Mouse (Mus musculus) MEL (cell line): ENCODE results near the gene Galntl6. TPM values are rescaled to one million over a fixed set of nuclear protein-coding genes. Genes with fewer than 3 reads are reported as not detected.

Source experiments
- DNase-seq: peaks from one replicate; pipeline ENCODE4 v3.0.0; 2011; ENCODE audit warnings: low read depth, low spot score
- H3K27ac ChIP-seq: 2 replicates; pipeline ENCODE4 v1.5.1; 2012; ENCODE audit warnings: low read depth, mild to moderate bottlenecking, control low read depth, low read length, moderate library complexity; ENCODE audit not compliant: control insufficient read depth
- H3K27me3 ChIP-seq, 2 experiments: fragments of 150-350 bp in 1 of 2; sonication (generic) in 1 of 2; 2 replicates each; pipeline ENCODE4 v1.6.1; 2012; ENCODE audit warnings: low read length in 2 of 2, mild to moderate bottlenecking in 2 of 2, improper control_type of control experiment in 1 of 2, moderate library complexity in 1 of 2; ENCODE audit not compliant: insufficient read depth in 2 of 2, control insufficient read depth in 1 of 2
- H3K36me3 ChIP-seq, 2 experiments: 2 replicates each; pipeline ENCODE4 v1.6.1; 2012 to 2014; ENCODE audit warnings: low read length in 2 of 2, improper control_type of control experiment in 1 of 2, inconsistent platforms in 1 of 2, mild to moderate bottlenecking in 1 of 2; ENCODE audit not compliant: insufficient read depth in 2 of 2, control insufficient read depth in 1 of 2
- H3K4me1 ChIP-seq, 2 experiments: fragments of 150-350 bp in 1 of 2; sonication (generic) in 1 of 2; 2 replicates each; pipeline ENCODE4 v1.6.1; 2012; ENCODE audit warnings: low read length in 2 of 2, improper control_type of control experiment in 1 of 2, mild to moderate bottlenecking in 1 of 2; ENCODE audit not compliant: insufficient read depth in 2 of 2, control insufficient read depth in 1 of 2
- H3K4me3 ChIP-seq, 2 experiments: fragments of 150-350 bp in 1 of 2; sonication (generic) in 1 of 2; 2 replicates each; pipeline ENCODE4 v1.5.1; 2012; ENCODE audit warnings: low read depth in 2 of 2, low read length in 2 of 2, mild to moderate bottlenecking in 2 of 2, moderate library complexity in 2 of 2, control low read depth in 1 of 2, improper control_type of control experiment in 1 of 2; ENCODE audit not compliant: control insufficient read depth in 1 of 2, insufficient read depth in 1 of 2
- H3K79me2 ChIP-seq: 2 replicates; pipeline ENCODE4 v1.6.1; 2012; ENCODE audit warnings: mild to moderate bottlenecking, low read length, moderate library complexity; ENCODE audit not compliant: control insufficient read depth, poor library complexity, insufficient read depth
- H3K9ac ChIP-seq: 2 replicates; pipeline ENCODE4 v1.6.1; 2012; ENCODE audit warnings: low read depth, mild to moderate bottlenecking, control low read depth, low read length, moderate library complexity; ENCODE audit not compliant: control insufficient read depth, poor library complexity, severe bottlenecking
- H3K9me3 ChIP-seq: fragments of 150-350 bp; sonication (generic); replicated peaks from 2 replicates; pipeline ENCODE4 v1.6.1; 2012; ENCODE audit warnings: mild to moderate bottlenecking, low read length, improper control_type of control experiment, moderate library complexity; ENCODE audit not compliant: insufficient read depth
- BHLHE40 ChIP-seq: IDR thresholded peaks from 2 replicates; pipeline ENCODE4 v1.6.1; 2012; ENCODE audit warnings: low read depth, mild to moderate bottlenecking, inconsistent platforms, low read length, improper control_type of control experiment, borderline replicate concordance
- CHD1 ChIP-seq: IDR thresholded peaks from 2 replicates; pipeline ENCODE4 v1.6.1; 2012; ENCODE audit warnings: low read depth, mild to moderate bottlenecking, inconsistent platforms, low read length, improper control_type of control experiment
- E2F4 ChIP-seq: IDR thresholded peaks from 2 replicates; pipeline ENCODE4 v1.6.1; 2011; ENCODE audit warnings: low read depth, low read length, improper control_type of control experiment, borderline replicate concordance
- ELF1 ChIP-seq: IDR thresholded peaks from 2 replicates; pipeline ENCODE4 v1.6.1; 2014; ENCODE audit warnings: low read depth, mild to moderate bottlenecking, inconsistent platforms, low read length, improper control_type of control experiment, moderate library complexity
- EP300 ChIP-seq, 2 experiments: IDR thresholded peaks; 2 replicates each; pipeline ENCODE4 v1.6.1; 2011; ENCODE audit warnings: improper control_type of control experiment in 2 of 2, low read length in 2 of 2, low read depth in 1 of 2, mild to moderate bottlenecking in 1 of 2
- ETS1 ChIP-seq: IDR thresholded peaks from 2 replicates; pipeline ENCODE4 v1.6.1; 2012; ENCODE audit warnings: low read depth, mild to moderate bottlenecking, inconsistent platforms, low read length, improper control_type of control experiment, moderate library complexity
- HCFC1 ChIP-seq: IDR thresholded peaks from 2 replicates; pipeline ENCODE4 v1.6.1; 2012; ENCODE audit warnings: low read depth, mild to moderate bottlenecking, inconsistent platforms, low read length, improper control_type of control experiment, moderate library complexity
- NELFE ChIP-seq: IDR thresholded peaks from 2 replicates; pipeline ENCODE4 v1.6.1; 2011; ENCODE audit warnings: low read depth, low read length, improper control_type of control experiment
- TAL1 ChIP-seq: IDR thresholded peaks from 2 replicates; pipeline ENCODE4 v1.6.1; 2012; ENCODE audit warnings: mild to moderate bottlenecking, inconsistent platforms, low read length, moderate library complexity, mixed read lengths
- TCF12 ChIP-seq: IDR thresholded peaks from 2 replicates; pipeline ENCODE4 v1.6.1; 2014; ENCODE audit warnings: low read depth, mild to moderate bottlenecking, inconsistent platforms, low read length, improper control_type of control experiment, moderate library complexity
- UBTF ChIP-seq: IDR thresholded peaks from 2 replicates; pipeline ENCODE4 v1.6.1; 2012; ENCODE audit warnings: low read depth, mild to moderate bottlenecking, inconsistent platforms, low read length, improper control_type of control experiment, moderate library complexity, borderline replicate concordance; ENCODE audit not compliant: insufficient read depth
- USF1 ChIP-seq: IDR thresholded peaks from 2 replicates; pipeline ENCODE4 v1.6.1; 2014; ENCODE audit warnings: low read depth, mild to moderate bottlenecking, inconsistent platforms, low read length, improper control_type of control experiment, moderate library complexity
- ZC3H11A ChIP-seq: IDR thresholded peaks from 2 replicates; pipeline ENCODE4 v1.6.1; 2012; ENCODE audit warnings: low read depth, mild to moderate bottlenecking, inconsistent platforms, low read length, improper control_type of control experiment
- ZKSCAN1 ChIP-seq: IDR thresholded peaks from 2 replicates; pipeline ENCODE4 v1.6.1; 2012; ENCODE audit warnings: low read depth, mild to moderate bottlenecking, inconsistent platforms, low read length, improper control_type of control experiment, moderate library complexity
- ZMIZ1 ChIP-seq: IDR thresholded peaks from 2 replicates; pipeline ENCODE4 v1.6.1; 2012; ENCODE audit warnings: low read depth, mild to moderate bottlenecking, inconsistent platforms, low read length, improper control_type of control experiment, moderate library complexity
- polyA plus RNA-seq, 2 experiments: library from polyadenylated mRNA; stranded (reverse) in 1 of 2; unstranded in 1 of 2; fragments of >175 nt in 1 of 2; fragments of >200 nt in 1 of 2; gene quantifications; 2 replicates each; pipeline versions ENCODE4 v1.2.1 to v1.2.4; 2012; ENCODE audit warnings: low replicate concordance in 2 of 2, low read depth in 1 of 2; ENCODE audit not compliant: insufficient read length in 2 of 2, insufficient read depth in 1 of 2, missing spikeins in 1 of 2
- total RNA-seq: library from RNA; depleted of rRNA; stranded (reverse); fragments of 300-350 nt; gene quantifications from 2 replicates; pipeline ENCODE4 v1.2.3, GENCODE M21; 2012

The Galntl6 gene
- total and polyA plus RNA-seq, 3 experiments, result not detected

- Histone ChIP-seq H3K9me3 (no peaks in the 10 kb centered on the region), H3K79me2 (no peaks in the 10 kb centered on the region), H3K36me3 (no peaks in the 10 kb centered on the region), H3K4me3 (no peak overlapping the region), H3K4me1 (no peaks in the 10 kb centered on the region), H3K9ac (no peak overlapping the region), H3K27me3 (peaks cover 0 to 2% of the 10 kb centered on the region in 2 experiments; a peak in 1 of 4 replicates), H3K27ac (no peak overlapping the region)
- DNase-seq, result no peak
- TF ChIP-seq ELF1 (no peak), ZKSCAN1 (no peak), HCFC1 (no peak), BHLHE40 (no peak), NELFE (no peak), ZMIZ1 (no peak), ETS1 (no peak), TAL1 (no peak), USF1 (no peak), TCF12 (no peak)
These were observed 1132.9 kb downstream of the Galntl6 start for GRCm38 (mm10) chr8:57779551-57779950.

DNA sequence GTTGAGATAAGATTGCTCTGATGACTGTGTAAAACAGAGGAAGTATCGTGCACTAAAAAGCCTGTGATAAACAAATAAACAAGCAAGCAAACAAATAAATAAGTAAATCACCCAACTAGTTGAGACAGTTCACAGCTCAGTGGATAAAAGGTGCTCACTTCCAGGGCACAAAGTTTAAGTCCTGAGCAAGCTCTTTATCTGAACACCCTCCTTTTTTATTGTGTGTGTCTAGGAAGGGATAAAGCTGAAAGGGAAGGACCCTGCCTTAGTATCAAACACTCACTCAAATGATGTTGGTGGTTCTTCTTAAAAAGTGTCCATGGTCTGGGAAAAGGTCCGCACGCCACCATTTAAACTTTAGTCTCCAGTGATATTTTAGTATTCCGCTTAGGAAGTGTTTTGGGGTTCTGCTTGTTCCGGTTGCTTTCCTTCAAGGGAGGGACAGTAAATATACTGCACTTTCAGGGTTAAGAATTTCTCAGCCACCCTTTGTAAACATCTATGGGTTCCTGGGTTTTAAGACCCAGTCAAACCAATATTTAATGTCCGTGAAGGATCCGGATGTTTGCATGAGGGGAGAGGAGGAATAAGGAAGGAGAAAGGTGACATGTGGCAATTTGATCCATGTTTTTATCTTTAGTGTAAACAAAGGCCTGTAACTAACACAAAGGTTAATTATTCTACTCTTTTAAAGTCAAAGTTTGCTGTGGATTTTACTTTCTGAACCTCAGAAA is 1134.3 kb downstream of the Galntl6 start:
- Histone ChIP-seq H3K36me3 (no peaks in the 10 kb centered on the region), H3K9ac (no peak overlapping the region), H3K27ac (no peak overlapping the region)
- TF ChIP-seq E2F4, result no peak
- TF ChIP-seq EP300 (IDR thresholded peaks at IDR 0.05; ENCODE audit: low read depth in 1 of 2, low read length in 2 of 2), result no peak
- no peak for TF ChIP-seq ELF1
- no peak for TF ChIP-seq CHD1
- TF ChIP-seq ZC3H11A, result no peak
- no peak for TF ChIP-seq UBTF
- TF ChIP-seq, all 39 proteins: peak for 0
- Histone ChIP-seq H3K4me1 (no peaks in the 10 kb centered on the region), H3K9me3 (no peaks in the 10 kb centered on the region), H3K27me3 (peaks cover 0 to 2% of the 10 kb centered on the region in 2 experiments; a peak in 2 of 4 replicates), H3K4me3 (no peak overlapping the region), H3K79me2 (no peaks in the 10 kb centered on the region)
- no peak for DNase-seq
